Mouse (Mus musculus) G1E (cell line): ENCODE measurements around the gene St5.

Experiments
- CTCF ChIP-seq: IDR thresholded peaks from 2 replicates; pipeline ENCODE4 v1.5.1; 2012; ENCODE audit warnings: low read depth, low read length, inconsistent platforms, mixed read lengths
- GATA1 ChIP-seq: IDR thresholded peaks from 2 replicates; pipeline ENCODE4 v1.6.1; 2012; ENCODE audit warnings: borderline replicate concordance, low read length, inconsistent platforms, mixed read lengths
- POLR2AphosphoS5 ChIP-seq: IDR thresholded peaks from 2 replicates; pipeline ENCODE4 v1.6.1; 2012; ENCODE audit warnings: low read depth, low read length, inconsistent platforms; ENCODE audit not compliant: insufficient replicate concordance
- TAL1 ChIP-seq: conservative IDR thresholded peaks from 2 replicates; pipeline ENCODE4 v1.6.1; 2012; ENCODE audit warnings: low read depth, low read length, inconsistent platforms, mixed read lengths

GRCm38 (mm10) chr7:109593992-109594391 lies 109.4 kb downstream of the St5 start:
- TF ChIP-seq CTCF = no peak
- no peak for TF ChIP-seq TAL1
- TF ChIP-seq GATA1 = no peak
- no peak for TF ChIP-seq POLR2AphosphoS5
